Mouse (Mus musculus): Measurements from ENCODE around the gene 6430531B16Rik. TPM values are rescaled to one million over a fixed set of nuclear protein-coding genes. Genes with fewer than 3 reads are reported as not detected.

The 6430531B16Rik gene
- total RNA-seq, 4 experiments from 2014 or later, result 0.31 to 1.1 (median 0.83) TPM; not detected in 1

- no peak for DNase-seq
Observed at GRCm38 (mm10) chr7:139970216-139970919, 8.2 kb downstream of the 6430531B16Rik start.

GRCm38 (mm10) chr7:139969348-139970130 lies 9.0 kb downstream of the 6430531B16Rik start:
- DNase-seq, result no peak

GRCm38 (mm10) chr7:139968428-139968827 lies 10.1 kb downstream of the 6430531B16Rik start:
- DNase-seq, result no peak

GRCm38 (mm10) chr7:139967175-139967574 lies 11.4 kb downstream of the 6430531B16Rik start:
- DNase-seq, result no peak

- no peak for DNase-seq
Observed at GRCm38 (mm10) chr7:139963814-139964213, 14.7 kb downstream of the 6430531B16Rik start.

GRCm38 (mm10) chr7:139961141-139961540 lies 17.4 kb downstream of the 6430531B16Rik start:
- peak; percentile 86 for DNase-seq

GRCm38 (mm10) chr7:139957958-139958357 lies 20.6 kb downstream of the 6430531B16Rik start:
- DNase-seq, result no peak

- no peak for DNase-seq
Observed at GRCm38 (mm10) chr7:139957437-139957836, 21.1 kb downstream of the 6430531B16Rik start.

- DNase-seq, result no peak
Observed at GRCm38 (mm10) chr7:139956658-139957057, 21.9 kb downstream of the 6430531B16Rik start.

GRCm38 (mm10) chr7:139955505-139955904 lies 23.1 kb downstream of the 6430531B16Rik start:
- DNase-seq, result no peak

- DNase-seq, result no peak
Observed at GRCm38 (mm10) chr7:139951991-139952633, 26.4 kb downstream of the 6430531B16Rik start.

GRCm38 (mm10) chr7:139951079-139951478 lies 27.5 kb downstream of the 6430531B16Rik start:
- DNase-seq, result no peak

GRCm38 (mm10) chr7:139950283-139950971 lies 28.1 kb downstream of the 6430531B16Rik start:
- DNase-seq, result no peak

- DNase-seq, result no peak
Observed at GRCm38 (mm10) chr7:139949893-139950282, 28.7 kb downstream of the 6430531B16Rik start.

GRCm38 (mm10) chr7:139946032-139946431 lies 32.5 kb downstream of the 6430531B16Rik start:
- no peak for DNase-seq

GRCm38 (mm10) chr7:139945516-139945915 lies 33.0 kb downstream of the 6430531B16Rik start:
- no peak for DNase-seq

- no peak for DNase-seq
Observed at GRCm38 (mm10) chr7:139944291-139945240, 34.0 kb downstream of the 6430531B16Rik start.

- no peak for DNase-seq
Observed at GRCm38 (mm10) chr7:139943674-139944281, 34.8 kb downstream of the 6430531B16Rik start, which contains the start of gene Utf1. TSS of gene Utf1 (plus strand) at chr7:139943789.

GRCm38 (mm10) chr7:139940476-139941209 lies 37.9 kb downstream of the 6430531B16Rik start:
- DNase-seq, result no peak

- DNase-seq, result no peak
Observed at GRCm38 (mm10) chr7:139937810-139938209, 40.7 kb downstream of the 6430531B16Rik start.

Measured in adrenal gland, adult 8-10 months (tissue).